Mouse (Mus musculus): ENCODE results near the gene Swt1.

Swt1 gene

GRCm38 (mm10) chr1:151319267-151319666 is 109.0 kb downstream of the Swt1 start:
- no peak for DNase-seq (ENCODE audit: low read depth, low spot score)

Measured in CD4-positive helper T cell, adult 2 months (primary cell).